Mouse (Mus musculus) stomach, postnatal 0 days (tissue): ENCODE data around the gene Fkbp8.
A peak's percentile ranks its signal among the peaks of the same experiment; 100 is the strongest.

Experiments
- CTCF ChIP-seq: IDR thresholded peaks from 2 replicates; pipeline ENCODE4 v1.5.1; 2016; ENCODE audit warnings: antibody characterized with exemption, low read depth, mild to moderate bottlenecking, moderate library complexity
- EP300 ChIP-seq: optimal IDR thresholded peaks from 2 replicates; pipeline ENCODE3; 2016; ENCODE audit warnings: antibody characterized with exemption

DNA sequence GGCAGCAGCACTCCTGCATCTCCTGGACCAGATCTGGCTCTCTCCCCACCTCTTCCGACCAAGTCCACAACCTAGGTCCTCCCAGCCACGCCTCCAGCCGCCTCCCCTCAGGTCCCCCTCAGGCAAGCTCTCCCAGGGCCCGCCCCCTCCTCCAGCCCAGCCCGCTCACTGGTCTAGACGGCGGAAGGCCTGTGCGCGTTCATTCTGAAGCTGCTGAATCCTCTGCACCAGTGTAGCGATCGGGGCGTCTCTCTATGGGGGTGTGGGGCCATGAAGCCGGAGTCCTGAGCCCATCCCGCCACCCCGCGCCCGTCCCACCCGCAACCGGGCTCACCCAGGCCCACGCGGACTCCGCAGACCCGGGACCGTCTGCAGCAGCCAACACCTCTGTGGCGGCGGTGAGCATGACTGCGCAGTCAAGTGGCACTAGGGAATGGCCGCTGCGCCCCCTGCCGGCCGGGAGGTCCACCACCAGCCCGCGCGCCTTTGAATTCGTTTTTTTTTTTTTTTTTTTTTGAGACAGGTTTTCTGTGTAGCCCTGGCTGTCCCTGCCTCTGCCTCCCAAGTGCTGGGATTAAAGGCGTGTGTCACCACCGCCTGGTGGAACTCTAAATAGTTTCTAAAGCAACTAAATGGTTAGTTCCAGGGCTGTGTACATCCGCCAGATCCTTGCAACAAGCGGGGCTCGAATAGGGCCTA, 21.0 kb upstream of the Fkbp8 start, which contains the start of gene Rex1bd:
- TF ChIP-seq CTCF, result peak; percentile 91
- TF ChIP-seq EP300, result no peak
